Mouse (Mus musculus) CD4-positive, CD25-positive, alpha-beta regulatory T cell, adult 4 months (primary cell): ENCODE results near the gene Ltb. TPM values are rescaled to one million over a fixed set of nuclear protein-coding genes. Genes with fewer than 3 reads are reported as not detected.

ENCODE experiments used
- polyA plus RNA-seq, 2 experiments: library from polyadenylated mRNA; unstranded; fragments of 100-300 nt; shearing (Covaris generic); gene quantifications; one replicate each; pipeline ENCODE4 v1.2.1; 2017

Ltb gene
- polyA plus RNA-seq, 2 experiments from 2014 or later = 154 to 344 TPM

Other genes with a start within 250 kb of the Ltb start
- gene Hspa1b, start 235.2 kb upstream of the Ltb start, polyA plus RNA-seq = 1 to 10 TPM in 1 of 2 experiments, under 1 TPM in 1; 0.84 to 3.7 TPM
- gene Gm20481, start 224.5 kb upstream of the Ltb start, polyA plus RNA-seq = 1 to 10 TPM in 1 of 2 experiments, not detected in 1; 3.1 TPM
- gene Hspa1a, start 222.3 kb upstream of the Ltb start, polyA plus RNA-seq = 1 to 10 TPM in 1 of 2 experiments, not detected in 1; 1.1 TPM
- gene Hspa1l, start 221.7 kb upstream of the Ltb start, polyA plus RNA-seq = 1 to 10 TPM in 1 of 2 experiments, under 1 TPM in 1; 0.17 to 1.3 TPM
- 10 to 100 TPM; 51.4 to 54.8 TPM for gene Lsm2, start 212.6 kb upstream of the Ltb start, polyA plus RNA-seq
- 10 to 100 TPM; 28.4 to 31.6 TPM for gene Vars, start 193.5 kb upstream of the Ltb start, polyA plus RNA-seq
- under 1 TPM; 0.12 to 0.14 TPM for gene Vwa7, start 177.9 kb upstream of the Ltb start, polyA plus RNA-seq
- gene Sapcd1, start 166.4 kb upstream of the Ltb start, polyA plus RNA-seq = 1 to 10 TPM; 2.7 to 2.8 TPM
- gene Msh5, start 147.7 kb upstream of the Ltb start, polyA plus RNA-seq = 1 to 10 TPM; 1.8 to 2.5 TPM
- gene Clic1, start 144.5 kb upstream of the Ltb start, polyA plus RNA-seq = 100 to 1,000 TPM; 490 to 619 TPM
- 1 to 10 TPM; 1.1 to 6.3 TPM for gene Ddah2, start 135.4 kb upstream of the Ltb start, polyA plus RNA-seq
- not detected for gene Ly6g6c, start 129.1 kb upstream of the Ltb start, polyA plus RNA-seq
- gene Mpig6b, start 128.3 kb upstream of the Ltb start, polyA plus RNA-seq = not detected
- not detected for gene Ly6g6e, start 117.5 kb upstream of the Ltb start, polyA plus RNA-seq
- gene Ly6g6d, start 116.4 kb upstream of the Ltb start, polyA plus RNA-seq = not detected
- gene Ly6g6f, start 108.8 kb upstream of the Ltb start, polyA plus RNA-seq = not detected
- gene Abhd16a, start 105.2 kb upstream of the Ltb start, polyA plus RNA-seq = 10 to 100 TPM; 23.5 to 27.2 TPM
- not detected for gene Ly6g5c, start 86.2 kb upstream of the Ltb start, polyA plus RNA-seq
- gene Ly6g5b, start 79.0 kb upstream of the Ltb start, polyA plus RNA-seq = 1 to 10 TPM; 2.5 to 2.8 TPM
- gene Gpank1, start 73.0 kb upstream of the Ltb start, polyA plus RNA-seq = 10 to 100 TPM; 80.4 to 86.0 TPM
- 100 to 1,000 TPM; 243 to 284 TPM for gene Csnk2b, start 72.4 kb upstream of the Ltb start, polyA plus RNA-seq
- gene D17H6S53E, start 68.1 kb upstream of the Ltb start, polyA plus RNA-seq = 10 to 100 TPM; 24.2 to 33.4 TPM
- gene Apom, start 62.4 kb upstream of the Ltb start, polyA plus RNA-seq = under 1 TPM in 1 of 2 experiments, not detected in 1; 0.32 TPM
- 10 to 100 TPM; 16.9 to 31.5 TPM for gene Bag6, start 59.3 kb upstream of the Ltb start, polyA plus RNA-seq
- gene Prrc2a, start 29.5 kb upstream of the Ltb start, polyA plus RNA-seq = 10 to 100 TPM; 43.0 to 75.1 TPM
- gene Aif1, start 18.4 kb upstream of the Ltb start, polyA plus RNA-seq = 1 to 10 TPM; 1.8 to 3.7 TPM
- gene Lst1, start 6.0 kb upstream of the Ltb start, polyA plus RNA-seq = 10 to 100 TPM in 1 of 2 experiments, 1 to 10 TPM in 1; 7.3 to 10.0 TPM
- 10 to 100 TPM; 15.3 to 23.5 TPM for gene Tnf, start 7.6 kb downstream of the Ltb start, polyA plus RNA-seq
- 10 to 100 TPM; 82.7 to 99.0 TPM for gene Lta, start 10.9 kb downstream of the Ltb start, polyA plus RNA-seq
- 1 to 10 TPM in 1 of 2 experiments, under 1 TPM in 1; 0.79 to 1.4 TPM for gene Gm16181, start 26.4 kb downstream of the Ltb start, polyA plus RNA-seq
- gene Atp6v1g2, start 39.2 kb downstream of the Ltb start, polyA plus RNA-seq = 1 to 10 TPM; 6.3 to 8.2 TPM
- 1 to 10 TPM; 2.0 to 2.2 TPM for gene Nfkbil1, start 41.4 kb downstream of the Ltb start, polyA plus RNA-seq
- 100 to 1,000 TPM; 255 to 357 TPM for gene Ddx39b, start 47.3 kb downstream of the Ltb start, polyA plus RNA-seq
- gene H2-D1, start 68.3 kb downstream of the Ltb start, polyA plus RNA-seq = 1,000 to 10,000 TPM; 4,417 to 6,162 TPM
- gene H2-Q1, start 126.0 kb downstream of the Ltb start, polyA plus RNA-seq = under 1 TPM in 1 of 2 experiments, not detected in 1; 0.13 TPM
- gene H2-Q2, start 147.8 kb downstream of the Ltb start, polyA plus RNA-seq = 10 to 100 TPM in 1 of 2 experiments, 1 to 10 TPM in 1; 9.8 to 10.8 TPM
- 10 to 100 TPM; 14.0 to 16.4 TPM for gene H2-Q4, start 185.2 kb downstream of the Ltb start, polyA plus RNA-seq
- 100 to 1,000 TPM; 488 to 605 TPM for gene H2-Q6, start 230.4 kb downstream of the Ltb start, polyA plus RNA-seq
- 1,000 to 10,000 TPM; 1,046 to 1,058 TPM for gene H2-Q7, start 244.7 kb downstream of the Ltb start, polyA plus RNA-seq